Mouse (Mus musculus): ENCODE data around the gene Lin28b. TPM values are rescaled to one million over a fixed set of nuclear protein-coding genes. Genes with fewer than 3 reads are reported as not detected.

Lin28b gene
- not detected for polyA plus RNA-seq (2017; shearing (Covaris generic))

DNA sequence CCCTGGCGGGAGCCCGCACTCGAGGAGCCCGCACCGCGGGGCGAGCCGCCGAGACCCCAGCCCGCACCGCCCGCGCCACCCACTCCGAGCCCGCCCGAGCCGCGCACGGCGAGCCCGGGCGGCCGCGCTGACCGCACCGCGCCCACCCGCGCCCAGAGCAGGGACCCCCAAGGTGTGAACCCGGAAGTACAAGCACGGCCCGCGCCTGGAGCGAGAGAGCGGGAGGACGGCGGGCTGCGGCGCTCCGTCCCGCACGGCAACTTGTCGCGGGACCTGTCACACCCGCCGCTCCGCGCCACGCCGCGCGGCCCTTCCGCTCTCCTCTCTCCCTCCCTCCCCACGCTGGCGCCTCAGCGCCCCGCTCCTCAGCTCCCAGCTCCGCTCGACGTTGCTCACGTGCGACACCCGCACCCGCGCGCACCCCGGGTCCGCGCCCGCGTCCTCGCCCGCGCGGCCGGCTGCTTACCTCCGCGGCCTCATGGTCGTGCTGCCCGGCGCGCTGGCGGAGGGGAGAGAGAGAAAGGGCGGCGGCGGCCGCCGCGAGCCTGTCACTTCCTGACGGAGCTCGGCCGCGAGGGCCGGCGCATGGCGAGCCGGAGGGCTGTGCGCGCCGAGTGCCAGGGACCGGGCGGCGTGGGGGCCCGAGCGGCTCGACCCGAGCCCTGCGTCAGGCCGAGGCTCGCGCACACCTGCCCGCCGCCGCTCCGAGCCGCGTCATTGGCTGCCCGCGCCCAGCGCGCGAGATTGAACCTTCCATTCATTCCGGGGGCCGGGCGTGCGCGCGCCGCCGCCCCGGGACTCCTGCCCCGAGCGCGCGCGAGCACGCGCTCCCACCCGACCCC lies at the start of gene Lin28b:
TSS of gene Lin28b (minus strand) at position 635 of the 842 bp plus-strand sequence.

GRCm38 (mm10) chr10:45335434-45336422 lies 150.5 kb downstream of the Lin28b start, which contains the start of gene Bves:
Gene Bves, plus strand, starts transcription at chr10:45335772.

Other genes with a start within 250 kb of the Lin28b start
- gene Bves, start 150.6 kb downstream of the Lin28b start, polyA plus RNA-seq (2017; shearing (Covaris generic)): not detected
- 4.7 TPM for gene Hace1, start 91.4 kb upstream of the Lin28b start, polyA plus RNA-seq (2017; shearing (Covaris generic))

Data from activated CD4-positive, CD25-positive, alpha-beta regulatory T cell, adult 9 weeks (primary cell).